In the genomic region with DNA sequence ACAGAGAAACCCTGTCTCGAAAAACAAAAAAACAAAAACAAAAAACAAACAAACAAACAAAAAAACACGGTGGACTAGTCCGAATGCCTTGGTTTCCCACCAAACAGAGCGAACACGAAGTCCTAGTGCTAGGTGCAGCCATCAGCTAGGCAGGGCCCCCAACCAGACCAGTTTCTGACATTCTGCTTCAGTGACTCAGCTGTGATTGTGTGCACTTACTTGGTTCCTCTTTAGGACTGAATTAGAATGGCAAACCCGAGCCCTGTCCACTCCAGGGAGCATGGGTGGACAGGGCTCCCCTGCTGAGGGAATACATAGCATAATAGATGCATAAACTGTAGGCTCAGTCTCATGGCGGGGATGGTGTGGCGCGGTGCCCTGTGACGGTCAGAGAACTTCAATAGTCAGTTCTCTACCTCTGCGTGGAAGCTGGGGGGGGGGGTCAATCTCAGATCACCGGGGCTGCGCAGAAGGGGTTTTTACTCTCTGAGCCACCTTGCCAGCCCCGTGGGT, we compare ENCODE assay signal across 26 mouse cellular contexts. TPM values are rescaled to one million over a fixed set of nuclear protein-coding genes. Genes with fewer than 3 reads are reported as not detected.
DNase-seq lines count a peak whose midpoint lies in the region; ATAC-seq and TF ChIP-seq lines count a peak whose summit lies in the region.
"Had no signal": no experiment of that assay in that cellular context is flagged by ENCODE, and none has a peak within 500 bp of the region (broad histone marks: within the 10 kb centered on the region; RNA-seq: fewer than 3 reads in every experiment).

No protein-coding gene starts in this region.

- H3K27ac ChIP-seq in layer of hippocampus, adult 2 months, result 0 out of 2 replicates have a peak overlapping the region, but pooled peaks have one; percentile 7
- 0 out of 2 replicates have a peak overlapping the region, but pooled peaks have one; percentile 49 for H3K27ac ChIP-seq in intestine, embryonic 16.5 days (ENCODE audit: low read length)
- H3K27ac ChIP-seq: embryonic facial prominence, embryonic 15.5 days; hindbrain, embryonic 12.5 days; limb, embryonic 13.5 days; liver, embryonic 14.5 days; midbrain, embryonic 12.5 days had no signal

- H3K9ac ChIP-seq in intestine, embryonic 16.5 days (ENCODE audit: low read depth, low read length), result no peak overlapping the region
- H3K9ac ChIP-seq: embryonic facial prominence, embryonic 15.5 days; hindbrain, embryonic 12.5 days; limb, embryonic 13.5 days; liver, embryonic 14.5 days; midbrain, embryonic 12.5 days had no signal

- DNase-seq in layer of hippocampus, adult 2 months (ENCODE audit: low spot score in 2 of 2), result no peak
- DNase-seq in layer of hippocampus, postnatal 14 days (ENCODE audit: low spot score in 2 of 2), result no peak
- peak; percentile 27 for DNase-seq in thymus, postnatal 14 days
- no peak for DNase-seq in thymus, adult 18-20 months
- no peak for DNase-seq in heart, adult 9 months (ENCODE audit: low spot score in 2 of 2)
- no peak for DNase-seq in neural tube, embryonic 10.5 days (ENCODE audit: extremely low spot score, low spot score)
- DNase-seq in ovary, postnatal 14 days (ENCODE audit: low spot score), result no peak
- DNase-seq: adrenal gland, adult 2 months; cerebellum, adult 18-20 months; cerebellum, postnatal 36 days; gastrocnemius, postnatal 36 days; heart, postnatal 10 days; kidney, postnatal 4 days had no signal

- TF ChIP-seq CTCF in layer of hippocampus, adult 2 months (conservative IDR thresholded peaks at IDR 0.05), result no peak

- no peaks in the 10 kb centered on the region for H3K36me3 ChIP-seq in intestine, embryonic 16.5 days (ENCODE audit: control insufficient read depth, insufficient read depth, low read length)

- no peak overlapping the region for H3K4me3 ChIP-seq in layer of hippocampus, adult 2 months
- no peak overlapping the region for H3K4me3 ChIP-seq in intestine, embryonic 16.5 days (ENCODE audit: low read length)
- H3K4me3 ChIP-seq: embryonic facial prominence, embryonic 15.5 days; heart, embryonic 10.5 days; hindbrain, embryonic 12.5 days; limb, embryonic 13.5 days; midbrain, embryonic 12.5 days; neural tube, embryonic 13.5 days had no signal

- H3K4me1 ChIP-seq in intestine, embryonic 16.5 days (ENCODE audit: control insufficient read depth, insufficient read depth, low read length), result peaks cover 46% of the 10 kb centered on the region

- WGBS in intestine, embryonic 16.5 days, result 70% methylated on average over 14 of the region's 14 CpGs

- H3K9me3 ChIP-seq in intestine, embryonic 16.5 days (ENCODE audit: control insufficient read depth, low read length), result no peaks in the 10 kb centered on the region
- H3K9me3 ChIP-seq: embryonic facial prominence, embryonic 15.5 days; heart, embryonic 10.5 days; hindbrain, embryonic 12.5 days; limb, embryonic 13.5 days; midbrain, embryonic 12.5 days; neural tube, embryonic 13.5 days had no signal

- no peaks in the 10 kb centered on the region for H3K27me3 ChIP-seq in intestine, embryonic 16.5 days (replicated peaks; ENCODE audit: control insufficient read depth, insufficient read depth, low read length)
- H3K27me3 ChIP-seq: embryonic facial prominence, embryonic 15.5 days; hindbrain, embryonic 12.5 days; neural tube, embryonic 13.5 days had no signal

- peak overlapping the region; percentile 19; the same call in 1 of the 2 replicates for H3K4me2 ChIP-seq in intestine, embryonic 16.5 days (ENCODE audit: low read depth, low read length)
- H3K4me2 ChIP-seq: embryonic facial prominence, embryonic 15.5 days; hindbrain, embryonic 12.5 days; limb, embryonic 13.5 days; midbrain, embryonic 12.5 days; neural tube, embryonic 13.5 days had no signal

- ATAC-seq in intestine, embryonic 16.5 days, result no peak
- ATAC-seq: forebrain, embryonic 16.5 days; lung, postnatal 0 days had no signal

RNA-seq across cellular contexts. Expression of a gene that starts 23.2 kb away (rescaled TPM):
- 100 to 1,000 TPM; 119 to 121 TPM for total RNA-seq in layer of hippocampus, adult 2 months (2021)
- total RNA-seq in layer of hippocampus, postnatal 14 days (2021), result 100 to 1,000 TPM; 123 to 124 TPM
- 489 and 514 TPM in 2 replicates for polyA plus RNA-seq in intestine, embryonic 16.5 days (2015; fragmentation: Nextera tagmentation; extraction: Ambion mirVana)

RNA-seq across cellular contexts. Expression of a gene that starts 23.3 kb away (rescaled TPM):
- 10 to 100 TPM; 49.8 to 55.1 TPM for total RNA-seq in layer of hippocampus, adult 2 months (2021)
- total RNA-seq in layer of hippocampus, postnatal 14 days (2021), result 10 to 100 TPM; 56.1 to 58.9 TPM
- polyA plus RNA-seq in intestine, embryonic 16.5 days (2015; fragmentation: Nextera tagmentation; extraction: Ambion mirVana), result 47.4 and 47.8 TPM in 2 replicates

RNA-seq across cellular contexts. Expression of a gene that starts 54.0 kb away (rescaled TPM):
- not detected for total RNA-seq in layer of hippocampus, adult 2 months (2021)
- total RNA-seq in layer of hippocampus, postnatal 14 days (2021), result not detected
- polyA plus RNA-seq in intestine, embryonic 16.5 days (2015; fragmentation: Nextera tagmentation; extraction: Ambion mirVana), result not detected in 2 replicates
- total RNA-seq: adrenal gland, adult 2 months; gastrocnemius, postnatal 36 days; heart, postnatal 10 days; layer of hippocampus, postnatal 25 days; left cerebral cortex, postnatal 14 days had no signal
- polyA plus RNA-seq: adrenal gland, adult 2 months; forebrain, embryonic 16.5 days; hindbrain, embryonic 12.5 days; kidney, embryonic 14.5 days; limb, embryonic 13.5 days; liver, embryonic 14.5 days; midbrain, embryonic 12.5 days; neural tube, embryonic 13.5 days had no signal
